Mouse (Mus musculus) layer of hippocampus, postnatal 14 days (tissue): ENCODE measurements at regions not wholly inside any gene's neighbourhood (a gene's known extent, or its start where the extent isn't known, plus 50 kb on each side); places are given as distances from the start of the nearest gene placed in this dataset.
A peak's percentile ranks its signal among the peaks of the same experiment; 100 is the strongest.

Experiments used
- DNase-seq, 2 experiments: peaks; one replicate each; pipeline ENCODE4 v3.0.0; 2021 to 2022; ENCODE audit warnings: low spot score in 2 of 2, mixed read lengths in 1 of 2

DNA sequence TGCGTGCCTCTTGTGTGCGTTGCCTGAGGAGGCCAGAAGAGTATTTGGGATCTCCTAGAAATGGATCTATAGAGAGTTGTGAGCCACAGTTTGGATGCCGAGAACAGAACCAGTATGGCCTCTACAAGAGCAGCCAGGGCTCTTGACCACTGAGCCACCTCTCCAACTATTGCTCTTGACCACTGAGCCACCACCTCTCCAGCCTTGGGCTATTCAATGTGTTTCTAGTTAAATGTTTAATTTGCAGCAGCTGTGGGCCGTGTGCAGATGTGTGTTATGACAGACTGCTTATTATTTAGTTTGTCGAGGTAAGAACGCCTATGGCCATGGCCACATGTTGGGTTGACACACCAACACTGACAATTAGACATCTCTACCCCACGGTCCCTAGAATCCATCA is 452.9 kb upstream of the Cdh4 start:
- no peak for DNase-seq

DNA sequence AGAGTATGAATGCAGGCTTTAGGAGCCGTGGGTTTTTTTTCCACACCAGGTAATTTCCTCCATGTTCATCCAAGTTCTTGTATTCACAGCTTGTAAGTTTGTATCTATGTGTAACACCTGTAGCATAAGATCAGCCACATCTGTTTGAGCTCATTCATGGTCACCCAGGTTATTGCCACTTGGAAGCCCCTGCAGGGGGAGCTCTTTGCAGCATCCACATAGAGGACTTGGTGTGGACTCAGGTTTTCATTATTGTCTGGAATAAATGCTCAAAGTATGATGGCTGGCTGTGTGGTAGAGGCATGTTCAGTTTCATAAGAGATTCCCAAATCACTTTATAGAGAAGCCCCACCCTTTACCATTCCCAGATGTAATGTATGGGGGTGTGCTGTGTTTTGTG is 452.4 kb upstream of the Cdh4 start:
- DNase-seq, result no peak

DNA sequence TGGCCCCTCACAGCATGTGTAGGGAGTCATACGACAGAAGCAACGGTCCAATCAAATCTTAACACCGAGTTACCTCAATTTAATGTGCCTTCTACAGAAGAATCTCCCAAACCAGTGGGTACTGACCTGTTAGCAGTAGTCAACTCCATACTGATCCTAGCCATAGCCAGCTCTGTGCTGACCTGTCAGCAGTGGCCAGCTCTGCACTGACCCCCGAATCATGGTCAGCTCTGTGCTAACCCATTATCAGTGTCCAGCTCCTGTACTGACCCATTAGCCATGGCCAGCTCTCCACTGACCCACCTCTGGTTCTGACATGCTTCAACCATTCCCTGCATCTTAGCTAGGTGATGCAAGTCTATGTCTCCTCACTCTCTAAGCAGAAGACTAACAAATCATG is 451.3 kb upstream of the Cdh4 start:
- no peak for DNase-seq

DNA sequence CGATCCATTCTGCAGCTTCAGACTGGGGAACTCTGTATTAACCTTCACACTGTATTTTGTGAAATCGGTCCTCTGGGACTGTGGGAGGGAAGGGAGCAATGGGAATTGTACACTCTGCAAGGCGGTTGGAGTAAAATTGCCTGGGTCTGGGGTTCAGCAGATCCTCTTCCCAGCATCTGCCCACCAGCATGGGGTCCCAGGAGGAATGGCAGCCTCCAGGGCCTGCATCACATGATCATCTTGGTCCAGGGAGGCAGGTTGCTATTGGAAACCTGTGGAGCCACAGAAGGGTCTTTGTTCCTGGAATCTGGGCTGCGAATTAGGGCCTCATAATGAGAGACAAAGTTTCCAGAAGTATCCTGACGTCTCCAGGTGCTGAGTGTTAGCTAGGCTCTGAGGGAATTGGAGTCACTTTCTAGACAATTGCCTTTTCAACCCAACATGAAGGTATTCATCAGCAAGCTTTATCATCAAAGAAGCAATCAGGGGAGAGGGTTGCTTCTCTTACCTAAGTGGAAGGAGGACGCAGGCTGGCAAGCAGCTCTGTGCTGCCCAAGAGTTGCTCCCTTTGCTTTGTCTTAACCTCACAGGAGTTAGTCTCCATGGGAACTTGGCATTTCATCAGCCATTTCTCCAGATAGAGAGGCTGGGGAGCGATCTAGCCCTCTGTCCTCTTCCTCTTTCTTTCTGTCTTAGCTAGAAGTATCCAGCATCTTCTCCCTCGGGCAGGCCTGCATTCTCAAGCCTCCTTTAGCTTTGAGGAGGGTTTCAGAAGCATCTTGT is 449.7 kb upstream of the Cdh4 start:
- DNase-seq, result no peak

DNA sequence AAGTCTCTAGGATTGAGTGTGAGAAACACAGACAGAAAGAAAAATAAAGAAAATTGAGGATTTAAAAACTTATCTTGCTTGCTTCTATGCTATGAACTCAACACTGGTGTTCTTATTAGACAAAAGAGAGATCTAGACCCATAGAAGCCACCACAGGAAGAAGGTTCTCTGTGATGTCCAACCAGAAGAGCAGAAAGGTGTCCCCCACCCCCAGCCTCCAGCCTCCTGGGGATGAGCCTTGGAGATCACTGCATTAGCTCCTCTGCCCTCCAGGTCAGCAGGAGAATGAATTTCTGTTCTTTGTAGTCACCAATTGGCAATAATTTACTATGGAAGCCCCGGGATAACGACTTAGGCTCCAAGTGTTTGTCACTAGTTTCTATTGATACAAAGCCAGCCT is 444.3 kb upstream of the Cdh4 start:
- no peak for DNase-seq

DNA sequence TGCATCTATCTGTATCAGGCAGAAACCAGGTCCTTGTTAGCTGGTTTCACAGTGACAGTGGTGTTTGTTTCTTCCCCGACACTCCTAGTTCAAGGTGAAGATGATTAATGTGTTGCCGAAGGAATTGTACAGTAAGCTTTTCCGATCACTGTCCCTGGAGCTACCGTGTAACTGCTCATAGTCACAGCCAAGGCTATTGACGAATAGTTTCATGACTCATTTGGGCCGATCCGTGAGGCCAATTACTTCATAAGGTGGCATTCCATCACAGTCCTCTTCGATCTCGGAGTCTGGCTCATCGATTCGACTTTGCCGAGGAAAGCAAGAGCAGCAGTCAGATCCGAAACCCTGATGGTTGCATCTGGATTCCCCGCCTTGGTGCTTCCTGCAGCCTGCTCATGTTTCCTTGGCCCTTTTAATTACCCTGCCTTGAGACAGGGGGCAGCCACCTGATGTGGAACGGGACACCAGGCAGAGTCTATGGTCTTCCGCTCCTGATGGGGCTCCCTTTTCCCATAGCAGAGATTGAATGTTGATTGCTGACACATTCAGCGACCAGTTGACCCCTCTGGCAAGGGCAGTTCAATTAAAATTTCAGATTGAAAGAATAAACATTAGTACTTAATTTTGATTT is 441.7 kb upstream of the Cdh4 start:
- DNase-seq, result no peak

DNA sequence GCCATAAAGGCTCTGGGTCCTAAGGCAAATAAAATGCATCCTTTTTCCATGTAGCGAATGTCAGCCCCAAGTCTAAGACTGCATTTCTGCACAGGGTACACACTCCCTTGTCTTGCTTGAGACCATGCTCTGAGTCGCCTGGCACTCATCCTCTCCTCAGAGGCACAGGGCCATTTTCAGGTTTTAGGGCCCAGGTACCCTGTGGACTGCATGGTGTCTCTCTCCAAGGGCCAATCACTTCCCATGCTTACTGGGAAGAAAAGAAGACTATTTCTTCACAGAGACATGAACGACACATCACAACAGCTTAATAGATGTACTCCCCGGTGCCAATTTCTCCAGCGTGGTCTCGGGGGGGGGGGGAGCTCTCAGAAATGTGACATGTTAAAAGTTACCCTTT is 434.5 kb upstream of the Cdh4 start:
- DNase-seq, result no peak

DNA sequence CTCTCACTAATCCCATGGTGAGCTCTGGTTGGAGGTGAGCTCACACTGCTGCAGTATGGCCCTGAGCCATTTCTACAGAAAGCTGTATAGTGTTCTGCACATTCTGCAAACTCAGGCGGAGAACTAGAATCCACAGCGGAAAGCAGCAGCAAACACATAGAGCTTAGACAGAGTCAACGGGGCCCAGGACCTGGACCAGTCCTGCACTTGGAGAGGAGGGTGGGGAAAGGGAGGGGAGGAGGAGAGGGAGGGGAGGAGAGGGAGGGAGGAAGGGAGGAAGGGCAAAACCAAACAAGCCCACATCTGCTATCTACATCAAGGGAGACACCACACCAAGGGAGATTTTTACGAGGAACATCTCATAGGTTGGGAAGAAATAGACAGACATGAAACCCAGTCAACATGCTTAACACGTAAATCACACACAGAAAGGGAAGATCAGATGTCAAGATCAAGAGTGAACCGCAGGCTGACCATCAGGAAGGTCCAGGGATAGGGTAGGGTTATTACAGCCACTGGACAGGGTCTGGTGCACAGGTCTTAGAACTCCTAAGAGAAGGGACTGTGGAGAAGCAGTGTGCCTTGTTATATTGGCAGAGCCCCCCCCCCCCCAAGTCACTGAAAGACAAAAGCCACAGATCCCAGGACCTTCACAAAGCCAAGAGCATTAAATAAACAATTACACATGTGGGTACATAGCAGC is 428.2 kb upstream of the Cdh4 start:
- no peak for DNase-seq

DNA sequence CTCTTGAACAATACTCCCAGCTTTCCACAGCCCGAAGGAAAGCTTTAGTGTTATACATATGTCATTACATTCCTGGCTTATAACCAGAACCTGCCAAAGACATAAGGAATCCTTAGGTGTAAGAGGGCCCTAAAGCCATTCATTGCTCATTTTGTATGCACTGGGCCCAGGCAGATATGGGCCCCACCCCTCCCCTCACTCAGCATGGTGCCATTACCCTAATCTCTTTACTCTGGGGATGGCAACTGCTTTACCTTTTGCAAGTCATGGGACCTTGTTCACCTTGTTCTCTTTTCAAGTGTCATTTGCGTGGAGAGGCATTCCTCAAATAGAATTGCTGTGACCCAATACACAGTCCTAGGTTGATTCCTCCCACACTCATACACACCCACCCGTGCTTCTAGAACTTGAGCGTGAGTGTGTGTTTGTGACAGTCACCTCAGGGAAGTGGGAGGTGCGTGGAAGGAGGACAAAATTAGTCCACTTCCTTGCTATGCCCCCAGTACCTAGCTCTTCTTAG is 419.5 kb upstream of the Cdh4 start:
- no peak for DNase-seq

DNA sequence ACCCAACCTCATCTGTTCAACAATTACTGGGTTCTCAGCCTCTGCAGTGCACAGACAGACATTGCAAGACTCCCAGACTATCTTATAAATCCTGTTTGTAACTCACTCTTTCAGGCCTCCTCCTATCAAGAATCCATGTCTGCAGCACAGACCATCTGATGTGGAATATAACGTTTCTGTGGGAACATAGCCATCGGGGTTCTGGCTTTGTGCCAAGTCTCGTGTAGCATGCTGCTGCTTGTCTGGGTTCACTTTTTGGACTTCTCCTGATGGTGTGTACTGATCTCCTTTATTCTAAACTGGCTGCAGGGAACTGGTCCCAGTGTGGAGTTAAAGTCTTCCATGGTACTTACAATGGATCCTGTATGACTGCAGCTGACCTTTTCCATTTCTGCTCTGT is 418.0 kb upstream of the Cdh4 start:
- DNase-seq, result no peak

DNA sequence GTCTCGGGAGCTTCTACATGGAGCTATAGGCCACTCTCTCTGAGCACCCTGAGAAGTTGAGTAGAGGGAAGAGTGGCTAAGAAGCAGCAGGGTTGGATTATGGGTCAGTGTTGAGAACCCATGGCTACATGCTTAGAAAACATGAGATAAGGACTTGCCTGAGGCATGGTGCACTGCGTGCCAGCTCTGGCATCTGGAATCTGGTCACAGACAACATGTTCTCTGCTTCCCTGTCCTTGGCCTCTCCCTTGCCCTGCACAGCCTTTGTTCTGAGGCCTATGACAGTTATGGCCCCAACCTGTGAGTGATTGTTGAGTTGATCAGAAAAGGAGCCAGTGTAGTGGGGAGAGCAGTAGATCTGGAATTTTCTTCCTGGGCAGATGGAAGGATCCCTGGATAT is 409.1 kb upstream of the Cdh4 start:
- DNase-seq, result no peak

DNA sequence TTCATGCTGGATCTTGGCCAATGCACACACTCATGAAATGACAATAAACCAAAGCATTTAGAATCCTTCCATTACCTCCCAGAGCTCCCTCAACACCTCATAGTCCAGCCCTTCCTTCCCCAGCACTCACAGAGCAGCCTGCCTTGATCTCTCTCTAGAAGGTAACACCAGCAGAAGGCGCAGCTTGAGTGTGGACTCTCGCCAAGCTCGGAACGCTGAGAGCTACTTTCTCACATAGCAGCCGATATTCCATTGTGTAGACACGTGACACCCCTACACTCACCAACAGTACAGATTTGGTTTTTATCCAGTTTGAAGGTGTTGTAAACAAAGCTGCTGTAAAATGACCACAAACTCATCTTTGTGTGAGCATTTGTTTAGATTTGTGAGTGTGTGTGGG is 406.8 kb upstream of the Cdh4 start:
- DNase-seq, result no peak

DNA sequence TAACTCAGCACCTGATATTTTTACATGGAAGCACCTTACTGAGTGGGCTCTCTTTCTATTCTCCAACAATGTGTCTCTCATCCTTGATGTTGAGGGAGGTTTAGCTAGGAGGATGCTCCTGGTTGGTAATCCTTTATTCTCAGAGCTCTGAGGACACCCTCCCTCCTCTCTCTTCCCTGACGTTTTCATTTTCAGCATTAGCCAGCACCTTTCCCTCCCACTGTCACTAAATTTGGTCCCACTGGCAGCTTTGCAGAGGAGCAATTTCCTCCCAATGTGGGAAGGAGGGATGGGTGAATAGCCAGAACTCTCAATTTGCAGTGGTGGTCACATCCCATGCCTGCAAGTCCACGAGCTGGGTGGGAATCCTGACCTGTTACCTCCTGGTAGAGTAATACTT is 402.5 kb upstream of the Cdh4 start:
- no peak for DNase-seq

DNA sequence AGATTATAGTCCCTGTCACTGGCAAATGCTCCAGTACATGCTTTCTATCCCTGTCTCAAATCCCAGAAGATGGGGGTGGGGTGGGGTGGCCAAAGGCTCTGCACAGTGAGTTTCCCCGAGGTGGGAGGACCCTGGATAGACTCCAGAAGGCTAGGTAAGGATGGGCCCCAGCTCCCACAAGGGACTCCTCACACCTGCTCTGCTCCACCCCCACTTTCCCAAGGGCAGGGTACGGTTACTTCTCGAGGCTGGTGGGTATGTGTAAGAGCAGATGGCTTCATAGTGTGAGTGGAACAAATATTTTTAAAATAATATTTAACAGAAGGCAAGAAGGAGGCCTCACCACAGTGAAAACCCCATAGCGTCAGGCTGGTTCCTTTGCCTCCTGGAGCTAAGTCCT is 398.6 kb upstream of the Cdh4 start:
- DNase-seq, result peak; percentile 25 to 34

DNA sequence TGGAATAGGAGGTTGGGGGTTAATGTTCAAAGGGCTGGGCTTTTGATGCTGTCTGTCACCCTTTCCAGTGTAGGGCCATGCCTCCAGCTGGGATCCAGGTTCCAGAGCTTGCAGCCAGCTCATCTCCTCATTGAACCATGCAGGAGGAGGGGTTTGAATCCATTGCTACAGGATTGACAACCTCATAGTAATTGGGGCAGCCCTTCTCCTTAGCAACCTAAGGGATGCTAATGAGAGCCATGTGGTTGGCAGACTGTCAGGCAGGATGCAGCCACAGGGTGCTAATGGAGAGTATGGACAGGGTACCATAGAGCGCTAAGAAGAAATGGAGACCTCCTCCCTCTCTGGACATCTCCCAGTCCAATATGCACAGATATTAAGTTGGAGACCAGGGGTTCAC is 396.9 kb upstream of the Cdh4 start:
- DNase-seq, result no peak

DNA sequence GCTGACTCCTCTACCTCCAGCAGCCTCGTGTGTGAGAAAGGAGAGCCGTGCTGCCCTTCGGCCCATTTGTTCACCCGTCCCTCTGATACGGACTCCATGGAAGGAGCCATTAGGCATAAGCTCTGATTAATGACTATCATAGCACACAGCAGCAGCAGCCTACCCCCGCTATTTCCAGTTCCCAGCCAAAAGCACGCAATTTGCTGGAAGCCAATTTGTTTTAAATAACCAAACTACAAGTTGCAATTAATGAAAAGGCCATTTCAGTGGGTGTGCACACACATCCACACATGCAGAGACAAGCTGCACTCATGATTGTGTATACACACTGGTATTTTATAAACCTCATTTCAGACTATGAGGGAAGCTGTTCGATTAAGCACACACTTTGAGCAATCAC is 387.8 kb upstream of the Cdh4 start:
- DNase-seq, result peak; percentile 21 to 36

DNA sequence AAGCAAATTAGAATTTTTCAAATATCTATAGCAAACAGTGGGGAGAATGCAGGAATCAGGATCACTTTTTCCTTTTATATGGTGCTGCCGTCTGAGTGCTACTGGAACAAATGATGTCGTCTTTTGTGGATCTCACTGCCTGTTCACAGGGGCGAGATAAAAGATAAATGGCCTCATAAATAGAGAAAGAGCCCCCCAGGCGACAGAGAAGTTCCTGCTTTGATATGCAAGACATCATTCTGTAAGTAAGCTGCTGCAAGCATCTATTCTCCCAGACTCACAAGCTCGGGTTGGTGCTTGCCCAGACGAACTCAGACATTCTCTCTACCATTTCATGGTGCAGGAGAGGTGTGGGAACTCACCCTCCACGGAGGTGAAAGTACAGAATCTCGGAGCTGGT is 377.6 kb upstream of the Cdh4 start:
- DNase-seq, result no peak

DNA sequence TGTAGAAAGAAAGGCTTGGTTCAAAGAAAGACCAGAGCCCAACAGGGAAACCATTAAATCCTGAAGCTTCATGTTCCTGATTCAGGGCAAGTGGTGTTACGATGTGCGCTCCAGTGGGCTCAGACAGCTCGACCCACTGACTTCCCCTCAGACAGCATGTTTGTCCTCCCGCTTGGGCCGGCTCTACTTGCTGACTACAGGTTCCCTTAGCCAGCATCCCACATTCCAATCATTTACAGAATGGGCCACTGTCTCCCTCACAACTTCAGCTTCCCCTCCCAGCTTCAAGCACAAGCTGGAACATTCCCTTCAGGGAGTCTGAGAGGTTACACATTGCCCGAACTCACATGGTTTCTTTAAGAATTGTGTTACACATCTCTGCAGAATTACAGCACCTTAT is 372.7 kb upstream of the Cdh4 start:
- no peak for DNase-seq

DNA sequence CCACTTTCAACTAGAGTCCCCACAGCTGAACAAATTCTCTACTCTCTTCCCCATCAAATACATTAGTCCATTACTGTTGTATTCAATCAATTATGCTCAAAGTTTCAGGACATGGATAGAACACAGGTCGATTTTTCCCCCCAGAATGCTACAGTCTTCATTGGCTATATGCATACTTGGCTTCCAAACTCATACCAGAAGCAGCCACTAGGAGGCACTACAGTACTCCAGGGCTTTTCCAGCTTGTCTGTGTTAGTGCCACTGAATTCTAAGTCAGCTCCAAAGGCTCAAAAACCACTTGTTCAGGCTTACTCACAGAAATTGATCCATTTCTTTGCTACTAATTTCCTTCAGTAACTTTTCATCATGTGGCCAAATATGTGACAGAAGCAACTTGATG is 371.9 kb upstream of the Cdh4 start:
- peak; percentile 19 to 20 for DNase-seq

DNA sequence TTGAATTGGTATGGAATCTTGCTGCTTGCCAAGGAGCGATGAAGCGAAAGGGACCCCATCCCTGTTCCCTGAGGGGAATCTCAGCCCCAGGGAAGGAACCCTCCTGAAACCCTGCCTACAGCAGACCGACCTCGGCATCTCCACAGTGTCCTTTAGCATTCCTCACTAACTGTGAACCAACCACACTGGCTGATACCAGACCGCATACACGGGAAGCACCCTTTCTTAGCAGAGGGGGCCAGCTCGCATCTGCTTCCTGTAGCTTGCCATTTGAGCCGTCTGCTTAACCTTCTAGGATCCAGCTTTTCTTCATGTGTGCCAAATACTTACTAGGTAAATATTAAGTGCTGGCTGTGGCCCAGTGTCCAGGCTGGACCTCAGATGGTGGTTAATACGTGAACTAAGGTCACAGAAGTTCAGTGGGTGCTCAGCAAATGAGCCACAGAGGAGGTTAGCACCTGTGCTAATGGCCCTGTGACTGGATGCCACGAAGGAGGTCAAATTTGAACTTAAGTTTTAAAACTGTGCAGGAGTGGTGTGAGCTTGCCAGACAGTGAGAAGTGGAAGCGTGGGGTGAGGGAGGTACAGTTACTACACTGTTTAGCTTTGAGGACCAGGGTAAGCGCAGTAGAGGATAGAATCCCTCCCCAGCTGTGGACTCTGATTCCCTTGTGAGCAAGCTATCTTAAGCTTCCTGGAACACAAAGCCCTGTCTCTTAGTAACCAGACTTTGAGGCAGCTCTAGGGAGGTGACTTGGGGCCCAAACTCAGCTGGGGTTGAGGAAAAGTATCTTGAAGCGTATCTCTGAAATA is 361.6 kb upstream of the Cdh4 start:
- no peak for DNase-seq

DNA sequence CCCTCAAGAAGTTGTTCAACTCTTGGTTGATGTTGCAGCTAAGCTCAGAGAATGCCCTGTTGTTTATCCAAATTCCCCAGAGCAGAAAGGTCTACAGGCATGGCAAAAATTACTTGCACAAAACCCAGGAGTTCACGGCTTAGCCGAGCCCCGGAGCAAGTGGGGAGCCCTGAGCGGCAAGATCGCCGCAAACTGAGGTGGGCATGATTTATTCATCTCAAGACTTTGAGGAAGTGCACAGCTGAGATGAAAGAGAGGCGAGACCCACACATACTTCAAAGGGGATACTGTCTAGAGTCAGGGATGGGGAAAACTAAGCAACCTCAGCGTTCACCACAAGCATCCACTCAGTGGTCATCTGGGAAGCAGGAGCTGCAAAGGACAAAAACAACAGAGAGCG is 355.3 kb upstream of the Cdh4 start:
- no peak for DNase-seq

DNA sequence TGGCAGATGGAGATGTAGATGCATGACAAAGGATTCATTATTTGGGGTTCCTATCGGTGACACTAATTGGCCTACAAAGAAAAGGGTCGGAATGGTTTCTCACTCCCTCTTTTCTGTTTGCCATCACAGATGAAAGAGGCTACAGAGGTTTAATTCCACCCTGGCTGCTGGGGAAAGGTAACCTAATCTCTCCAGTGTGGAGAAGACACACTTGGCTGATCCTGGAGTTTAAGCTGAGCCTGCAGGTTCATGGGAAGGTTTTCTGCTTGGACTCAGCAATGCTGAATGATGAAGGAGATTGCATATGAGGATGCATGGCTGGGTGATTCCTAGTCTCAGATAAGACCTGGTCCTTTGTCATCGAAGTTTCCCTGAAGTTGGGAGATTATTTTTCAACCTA is 350.8 kb upstream of the Cdh4 start:
- no peak for DNase-seq
